Mouse (Mus musculus) E14TG2a.4 (cell line): ENCODE data around the gene Chpf2.

Source experiments
- CTCF ChIP-seq: conservative IDR thresholded peaks from 2 replicates; pipeline ENCODE4 v1.5.1; 2014; ENCODE audit warnings: low read length
- POU5F1 ChIP-seq: IDR thresholded peaks from 2 replicates; pipeline ENCODE4 v1.6.1; 2014; ENCODE audit warnings: low read length, borderline replicate concordance

- no peak for TF ChIP-seq CTCF
- no peak for TF ChIP-seq POU5F1
Measured at GRCm38 (mm10) chr5:24591796-24592470, 5.4 kb downstream of the Chpf2 start.
